Mouse (Mus musculus): ENCODE results near the gene Ccdc24. TPM values are rescaled to one million over a fixed set of nuclear protein-coding genes. Genes with fewer than 3 reads are reported as not detected.

Gene Ccdc24
- under 1 TPM; 0.33 to 0.94 (median 0.67) TPM for total RNA-seq (2022)

GRCm38 (mm10) chr4:117872471-117872886 is at the start of gene Ccdc24:
TSS of gene Ccdc24 (minus strand) at chr4:117872557.
- DNase-seq (ENCODE audit: low spot score in 2 of 2), result no peak

- DNase-seq (ENCODE audit: low spot score in 2 of 2), result no peak
These were observed 49.0 kb upstream of the Ccdc24 start for GRCm38 (mm10) chr4:117921358-117921757.

- no peak for DNase-seq (ENCODE audit: low spot score in 2 of 2)
These were observed 46.4 kb upstream of the Ccdc24 start for GRCm38 (mm10) chr4:117918762-117919161.

- no peak for DNase-seq (ENCODE audit: low spot score in 2 of 2)
These were observed 45.9 kb upstream of the Ccdc24 start for GRCm38 (mm10) chr4:117918261-117918660.

GRCm38 (mm10) chr4:117917847-117918246 is 45.5 kb upstream of the Ccdc24 start:
- DNase-seq (ENCODE audit: low spot score in 2 of 2), result no peak

- no peak for DNase-seq (ENCODE audit: low spot score in 2 of 2)
These were observed 45.0 kb upstream of the Ccdc24 start for GRCm38 (mm10) chr4:117917402-117917801.

GRCm38 (mm10) chr4:117916386-117916785 is 44.0 kb upstream of the Ccdc24 start:
- DNase-seq (ENCODE audit: low spot score in 2 of 2), result no peak

- peak in 1 of 2 experiments; percentile 31 for DNase-seq (ENCODE audit: low spot score in 2 of 2)
These were observed 43.2 kb upstream of the Ccdc24 start for GRCm38 (mm10) chr4:117915489-117916105.

- DNase-seq (ENCODE audit: low spot score in 2 of 2), result peak; percentile 91 to 95
These were observed 42.5 kb upstream of the Ccdc24 start, which contains the start of gene Ipo13 for GRCm38 (mm10) chr4:117914591-117915442. TSS of gene Ipo13 (minus strand) at chr4:117914999.

GRCm38 (mm10) chr4:117914031-117914430 is 41.7 kb upstream of the Ccdc24 start:
- DNase-seq (ENCODE audit: low spot score in 2 of 2), result peak in 1 of 2 experiments; percentile 36

- DNase-seq (ENCODE audit: low spot score in 2 of 2), result peak in 1 of 2 experiments; percentile 33
These were observed 41.1 kb upstream of the Ccdc24 start for GRCm38 (mm10) chr4:117913421-117913820.

- DNase-seq (ENCODE audit: low spot score in 2 of 2), result no peak
These were observed 40.4 kb upstream of the Ccdc24 start for GRCm38 (mm10) chr4:117912685-117913273.

- DNase-seq (ENCODE audit: low spot score in 2 of 2), result no peak
These were observed 39.8 kb upstream of the Ccdc24 start for GRCm38 (mm10) chr4:117912131-117912561.

- peak in 1 of 2 experiments; percentile 48 for DNase-seq (ENCODE audit: low spot score in 2 of 2)
These were observed 36.6 kb upstream of the Ccdc24 start for GRCm38 (mm10) chr4:117908834-117909453.

- DNase-seq (ENCODE audit: low spot score in 2 of 2), result no peak
These were observed 33.8 kb upstream of the Ccdc24 start for GRCm38 (mm10) chr4:117906196-117906595.

- no peak for DNase-seq (ENCODE audit: low spot score in 2 of 2)
These were observed 32.4 kb upstream of the Ccdc24 start for GRCm38 (mm10) chr4:117904761-117905160.

- DNase-seq (ENCODE audit: low spot score in 2 of 2), result no peak
These were observed 31.7 kb upstream of the Ccdc24 start for GRCm38 (mm10) chr4:117904094-117904493.

- no peak for DNase-seq (ENCODE audit: low spot score in 2 of 2)
These were observed 25.8 kb upstream of the Ccdc24 start for GRCm38 (mm10) chr4:117898111-117898510.

- no peak for DNase-seq (ENCODE audit: low spot score in 2 of 2)
These were observed 23.7 kb upstream of the Ccdc24 start for GRCm38 (mm10) chr4:117896031-117896430.

- no peak for DNase-seq (ENCODE audit: low spot score in 2 of 2)
These were observed 23.0 kb upstream of the Ccdc24 start for GRCm38 (mm10) chr4:117895339-117895738.

- DNase-seq (ENCODE audit: low spot score in 2 of 2), result no peak
These were observed 22.2 kb upstream of the Ccdc24 start for GRCm38 (mm10) chr4:117894601-117895000.

GRCm38 (mm10) chr4:117893376-117893775 is 21.0 kb upstream of the Ccdc24 start:
- no peak for DNase-seq (ENCODE audit: low spot score in 2 of 2)
